Mouse (Mus musculus) ES-E14 (cell line): ENCODE data around the gene Dnaja4. TPM values are rescaled to one million over a fixed set of nuclear protein-coding genes. Genes with fewer than 3 reads are reported as not detected.

Source experiments
- DNase-seq: peaks from one replicate; pipeline ENCODE4 v3.0.0-alpha.2; 2013; ENCODE audit warnings: low read depth, low spot score
- H3K27ac ChIP-seq: 2 replicates; pipeline ENCODE4 v1.5.1; 2012; ENCODE audit warnings: low read depth, mild to moderate bottlenecking, low read length, moderate library complexity, mixed read lengths; ENCODE audit not compliant: poor library complexity, insufficient read depth, severe bottlenecking
- H3K36me3 ChIP-seq: 2 replicates; pipeline ENCODE4 v1.6.1; 2012; ENCODE audit warnings: mild to moderate bottlenecking, low read length, moderate library complexity, mixed read lengths; ENCODE audit not compliant: control insufficient read depth, poor library complexity, insufficient read depth, severe bottlenecking
- H3K4me1 ChIP-seq, 2 experiments: fragments of 150-350 bp in 1 of 2; sonication (generic) in 1 of 2; 2 replicates each; pipeline ENCODE4 v1.6.1; 2012; ENCODE audit warnings: low read length in 2 of 2, mild to moderate bottlenecking in 1 of 2, mixed read lengths in 1 of 2; ENCODE audit not compliant: control insufficient read depth in 2 of 2, insufficient read depth in 2 of 2, poor library complexity in 1 of 2
- H3K4me3 ChIP-seq, 2 experiments: fragments of 150-350 bp in 1 of 2; sonication (generic) in 1 of 2; 2 replicates each; pipeline ENCODE4 v1.5.1; 2012; ENCODE audit warnings: low read length in 2 of 2, low read depth in 1 of 2, mild to moderate bottlenecking in 1 of 2, mixed read lengths in 1 of 2; ENCODE audit not compliant: insufficient read depth in 1 of 2, poor library complexity in 1 of 2, severe bottlenecking in 1 of 2
- H3K9ac ChIP-seq: 2 replicates; pipeline ENCODE4 v1.6.1; 2012; ENCODE audit warnings: low read depth, mild to moderate bottlenecking, low read length, mixed read lengths; ENCODE audit not compliant: poor library complexity, insufficient read depth, severe bottlenecking
- H3K9me3 ChIP-seq: fragments of 150-350 bp; sonication (generic); 2 replicates; pipeline ENCODE4 v1.6.1; 2012; ENCODE audit warnings: low read depth, mild to moderate bottlenecking, low read length; ENCODE audit not compliant: control insufficient read depth, insufficient read depth
- CHD2 ChIP-seq: IDR thresholded peaks from 2 replicates; pipeline ENCODE4 v1.6.1; 2014; ENCODE audit warnings: mild to moderate bottlenecking, low read depth, low read length, inconsistent platforms
- HCFC1 ChIP-seq: IDR thresholded peaks from 2 replicates; pipeline ENCODE4 v1.6.1; 2012; ENCODE audit warnings: low read length, inconsistent platforms, borderline replicate concordance; ENCODE audit not compliant: insufficient read depth
- MAFK ChIP-seq: IDR thresholded peaks from 2 replicates; pipeline ENCODE4 v1.6.1; 2014; ENCODE audit warnings: mild to moderate bottlenecking, low read depth, low read length, inconsistent platforms; ENCODE audit not compliant: insufficient read depth
- ZC3H11A ChIP-seq: IDR thresholded peaks from 2 replicates; pipeline ENCODE4 v1.6.1; 2012; ENCODE audit warnings: low read depth, mild to moderate bottlenecking, inconsistent platforms, low read length, borderline replicate concordance
- ZNF384 ChIP-seq: IDR thresholded peaks from 2 replicates; pipeline ENCODE4 v1.6.1; 2012; ENCODE audit warnings: low read depth, low read length, inconsistent platforms
- in situ Hi-C, 2 experiments: fragments of 600-800 bp; cut with MboI; formaldehyde crosslinking; loops; one replicate each; pipeline ENCODE4 v1.15.1; 2025; ENCODE audit warnings: low sequenced_read_pairs in 2 of 2, inconsistent platforms in 1 of 2; ENCODE audit not compliant: unreplicated experiment in 2 of 2
- total RNA-seq: library from RNA; depleted of rRNA; stranded (reverse); fragments of 300-350 nt; gene quantifications from 2 replicates; pipeline ENCODE4 v1.2.3, GENCODE M21; 2012; rRNA removed

Gene Dnaja4
- total RNA-seq, result 0.79 and 1.3 TPM in 2 replicates

- in situ Hi-C loops, result no loop called here
- no peak for DNase-seq
These were observed at the start of gene Dnaja4 for GRCm38 (mm10) chr9:54698318-54699086. Gene Dnaja4 (plus strand): TSS chr9:54698873.

GRCm38 (mm10) chr9:54649360-54649759, 49.3 kb upstream of the Dnaja4 start:
- Histone ChIP-seq H3K9me3 (no peaks in the 10 kb centered on the region), H3K4me1 (no peaks in the 10 kb centered on the region), H3K27ac (no peak overlapping the region), H3K4me3 (no peak overlapping the region), H3K36me3 (no peaks in the 10 kb centered on the region), H3K9ac (no peak overlapping the region)
- TF ChIP-seq ZC3H11A, result no peak
- no peak for TF ChIP-seq MAFK
- no peak for TF ChIP-seq HCFC1
- TF ChIP-seq CHD2, result no peak
- no peak for TF ChIP-seq ZNF384
- no peak for DNase-seq
- in situ Hi-C loops, result no loop called here

More at GRCm38 (mm10) chr9:54698318-54699086, at the start of gene Dnaja4:
- Histone ChIP-seq H3K27ac (no peak within 1 kb of the TSS), H3K4me3 (peak within 1 kb of the TSS; percentile 75 to 79), H3K36me3 (no peaks in the 10 kb centered on the region), H3K4me1 (no peaks in the 10 kb centered on the region), H3K9me3 (no peaks in the 10 kb centered on the region), H3K9ac (peak within 1 kb of the TSS; percentile 66)
- TF ChIP-seq MAFK (no peak), ZC3H11A (no peak), CHD2 (no peak), ZNF384 (no peak), HCFC1 (no peak)

GRCm38 (mm10) chr9:54652778-54653177, 45.9 kb upstream of the Dnaja4 start:
- TF ChIP-seq ZNF384 (no peak), MAFK (no peak), ZC3H11A (no peak), CHD2 (no peak), HCFC1 (no peak)
- no peaks in the 10 kb centered on the region for H3K36me3 ChIP-seq

DNA sequence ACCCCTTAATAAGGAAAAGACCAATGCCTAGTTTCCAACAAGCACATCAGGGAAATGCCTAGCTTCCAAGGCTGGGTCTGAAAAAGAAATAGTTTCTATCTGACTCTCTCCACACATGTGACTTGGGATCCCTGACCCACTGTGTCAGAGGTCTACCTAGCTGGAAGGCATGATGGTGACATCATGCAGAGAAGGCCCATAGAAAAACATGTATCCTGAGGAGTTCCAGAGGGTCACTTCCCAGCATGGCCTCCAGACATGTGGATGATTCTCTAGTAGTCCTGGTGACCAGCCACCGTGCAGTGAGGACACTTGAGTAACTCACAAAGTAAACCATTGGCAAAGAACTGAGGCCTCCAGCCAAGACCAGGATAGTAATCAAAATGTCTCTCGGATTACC, 42.8 kb upstream of the Dnaja4 start:
- H3K27ac ChIP-seq, result no peak overlapping the region
- no peak overlapping the region for H3K9ac ChIP-seq
- no peaks in the 10 kb centered on the region for H3K36me3 ChIP-seq
- TF ChIP-seq CHD2 (no peak), MAFK (no peak), HCFC1 (no peak), ZC3H11A (no peak), ZNF384 (no peak)
- DNase-seq, result no peak
- no peak overlapping the region for H3K4me3 ChIP-seq
- H3K9me3 ChIP-seq, result no peaks in the 10 kb centered on the region
- in situ Hi-C loops, result loop anchor here in 1 of 2 experiments (25.0 kb wide), 1 partner anchor 469 kb away; no protein-coding TSS in a partner anchor
- H3K4me1 ChIP-seq, result no peaks in the 10 kb centered on the region

More at GRCm38 (mm10) chr9:54652778-54653177, 45.9 kb upstream of the Dnaja4 start:
- no peak overlapping the region for H3K9ac ChIP-seq
- H3K4me1 ChIP-seq, result no peaks in the 10 kb centered on the region
- H3K9me3 ChIP-seq, result no peaks in the 10 kb centered on the region
- no peak overlapping the region for H3K27ac ChIP-seq
- in situ Hi-C loops, result loop anchor here in 1 of 2 experiments (25.0 kb wide), 1 partner anchor 465 kb away; no protein-coding TSS in a partner anchor
- no peak overlapping the region for H3K4me3 ChIP-seq
- no peak for DNase-seq
